Mouse (Mus musculus) forebrain, postnatal 0 days (tissue): Measurements from ENCODE around the gene Fancd2os. TPM values are rescaled to one million over a fixed set of nuclear protein-coding genes. Genes with fewer than 3 reads are reported as not detected.
A peak's percentile ranks its signal among the peaks of the same experiment; 100 is the strongest.

Experiments used
- ATAC-seq: fragments of 200-750 bp; cut with Nextera tagmentation; 2 replicates; pipeline ENCODE4 v1.8.0; 2017; ENCODE audit warnings: mild to moderate bottlenecking, moderate library complexity
- DNase-seq: peaks from one replicate; pipeline ENCODE4 v3.0.0-alpha.2; 2015
- H3K27ac ChIP-seq: fragments of 300-500 bp; sonication (generic); 2 replicates; pipeline ENCODE4 v1.5.1; 2014; ENCODE audit warnings: low read depth, mild to moderate bottlenecking, antibody characterized with exemption, low read length, moderate library complexity, mixed read lengths
- H3K27me3 ChIP-seq: fragments of 300-500 bp; sonication (generic); 2 replicates; pipeline ENCODE4 v1.6.1; 2014; ENCODE audit warnings: mild to moderate bottlenecking, low read length, mixed read lengths; ENCODE audit not compliant: insufficient read depth
- H3K36me3 ChIP-seq: fragments of 300-500 bp; sonication (generic); 2 replicates; pipeline ENCODE4 v1.6.1; 2014; ENCODE audit warnings: mild to moderate bottlenecking, moderate library complexity; ENCODE audit not compliant: insufficient read depth
- H3K4me1 ChIP-seq: fragments of 300-500 bp; sonication (generic); 2 replicates; pipeline ENCODE4 v1.6.1; 2014; ENCODE audit warnings: antibody characterized with exemption; ENCODE audit not compliant: insufficient read depth
- H3K4me2 ChIP-seq: fragments of 300-500 bp; sonication (generic); 2 replicates; pipeline ENCODE4 v1.6.1; 2014; ENCODE audit warnings: low read depth, mild to moderate bottlenecking, moderate library complexity
- H3K4me3 ChIP-seq: fragments of 300-500 bp; sonication (generic); 2 replicates; pipeline ENCODE4 v1.5.1; 2014; ENCODE audit warnings: low read depth, low read length, mixed read lengths
- H3K9ac ChIP-seq: fragments of 300-500 bp; sonication (generic); 2 replicates; pipeline ENCODE4 v1.6.1; 2014; ENCODE audit warnings: mild to moderate bottlenecking
- H3K9me3 ChIP-seq: fragments of 300-500 bp; sonication (generic); 2 replicates; pipeline ENCODE4 v1.6.1; 2016; ENCODE audit warnings: low read length
- CTCF ChIP-seq: sonication (generic); IDR thresholded peaks from 2 replicates; pipeline ENCODE4 v1.5.1; 2016; ENCODE audit warnings: antibody characterized with exemption, control low read depth, low read depth
- WGBS: fragments of 180-500 bp; shearing (Covaris S2); extraction: QIAGEN DNeasy Blood & Tissue Kit; methylation state at CpG from one replicate; pipeline ENCODE4 v1.1.7; 2014; 5-methylcytosine and 5-hydroxymethylcytosine counted together
- polyA plus RNA-seq: library from polyadenylated mRNA; unstranded; fragments of >200 nt; fragmentation: Nextera tagmentation; extraction: Ambion mirVana; gene quantifications from 2 replicates; pipeline ENCODE4 v1.2.1, GENCODE M21; 2015
- total RNA-seq: library from RNA; depleted of rRNA; stranded (reverse); fragments of >200 nt; gene quantifications from 2 replicates; pipeline ENCODE4 v1.2.3, GENCODE M21; 2014

Gene Fancd2os
- total and polyA plus RNA-seq, 2 experiments from 2014 or later = not detected

- Histone ChIP-seq H3K4me3 (peak overlapping the region; percentile 66), H3K36me3 (peaks cover 10% of the 10 kb centered on the region), H3K27me3 (no peaks in the 10 kb centered on the region), H3K9ac (peak overlapping the region; percentile 87; the same call in 1 of the 2 replicates), H3K4me2 (peak overlapping the region; percentile 71), H3K27ac (peak overlapping the region; percentile 88; the same call in 1 of the 2 replicates), H3K9me3 (no peaks in the 10 kb centered on the region), H3K4me1 (peaks cover 12% of the 10 kb centered on the region)
- ATAC-seq = no peak
- TF ChIP-seq CTCF = no peak
- WGBS = 66% methylated on average over 5 of the region's 5 CpGs
- DNase-seq = no peak
Observed at GRCm38 (mm10) chr6:113623386-113623785, 22.9 kb upstream of the Fancd2os start.

- WGBS = 89% methylated on average over 4 of the region's 4 CpGs
- TF ChIP-seq CTCF = no peak
- ATAC-seq = no peak
- Histone ChIP-seq H3K4me3 (no peak overlapping the region), H3K4me2 (no peak overlapping the region), H3K4me1 (no peaks in the 10 kb centered on the region), H3K27me3 (no peaks in the 10 kb centered on the region), H3K9ac (no peak overlapping the region), H3K27ac (no peak overlapping the region), H3K9me3 (no peaks in the 10 kb centered on the region), H3K36me3 (peaks cover 49% of the 10 kb centered on the region)
- DNase-seq = no peak
Observed at GRCm38 (mm10) chr6:113615489-113615888, 15.0 kb upstream of the Fancd2os start.

- Histone ChIP-seq H3K9ac (no peak overlapping the region), H3K4me2 (no peak overlapping the region), H3K4me3 (no peak overlapping the region), H3K27me3 (no peaks in the 10 kb centered on the region), H3K9me3 (no peaks in the 10 kb centered on the region), H3K27ac (no peak overlapping the region), H3K4me1 (no peaks in the 10 kb centered on the region), H3K36me3 (peaks cover 49% of the 10 kb centered on the region)
- no peak for ATAC-seq
- WGBS = 96% methylated on average over 8 of the region's 8 CpGs
- no peak for DNase-seq
- no peak for TF ChIP-seq CTCF
Observed at GRCm38 (mm10) chr6:113614997-113615396, 14.5 kb upstream of the Fancd2os start.

GRCm38 (mm10) chr6:113614152-113614551, 13.6 kb upstream of the Fancd2os start:
- H3K9ac ChIP-seq = no peak overlapping the region
- no peak overlapping the region for H3K27ac ChIP-seq
- ATAC-seq (no peak), DNase-seq (no peak)
- no peak for TF ChIP-seq CTCF
- peaks cover 49% of the 10 kb centered on the region for H3K36me3 ChIP-seq
- no peaks in the 10 kb centered on the region for H3K27me3 ChIP-seq
- H3K4me3 ChIP-seq = no peak overlapping the region
- H3K4me2 ChIP-seq = no peak overlapping the region
- H3K4me1 ChIP-seq = no peaks in the 10 kb centered on the region
- 99% methylated on average over 7 of the region's 7 CpGs for WGBS
- no peaks in the 10 kb centered on the region for H3K9me3 ChIP-seq

GRCm38 (mm10) chr6:113612258-113612969, 11.9 kb upstream of the Fancd2os start:
- WGBS = 88% methylated on average over 8 of the region's 8 CpGs
- Histone ChIP-seq H3K27me3 (no peaks in the 10 kb centered on the region), H3K9ac (no peak overlapping the region), H3K4me1 (no peaks in the 10 kb centered on the region), H3K27ac (no peak overlapping the region), H3K9me3 (no peaks in the 10 kb centered on the region), H3K4me2 (no peak overlapping the region), H3K36me3 (peaks cover 36% of the 10 kb centered on the region), H3K4me3 (no peak overlapping the region)
- TF ChIP-seq CTCF = no peak
- DNase-seq = no peak
- ATAC-seq = no peak

GRCm38 (mm10) chr6:113609293-113609692, 8.8 kb upstream of the Fancd2os start:
- no peak for ATAC-seq
- Histone ChIP-seq H3K9ac (no peak overlapping the region), H3K27me3 (no peaks in the 10 kb centered on the region), H3K4me2 (no peak overlapping the region), H3K27ac (no peak overlapping the region), H3K4me3 (no peak overlapping the region), H3K9me3 (no peaks in the 10 kb centered on the region), H3K36me3 (peaks cover 9% of the 10 kb centered on the region), H3K4me1 (peaks cover 12% of the 10 kb centered on the region)
- WGBS = 86% methylated on average over 7 of the region's 7 CpGs
- no peak for TF ChIP-seq CTCF
- no peak for DNase-seq

GRCm38 (mm10) chr6:113608871-113609270, 8.4 kb upstream of the Fancd2os start:
- Histone ChIP-seq H3K36me3 (peaks cover 6% of the 10 kb centered on the region), H3K9me3 (no peaks in the 10 kb centered on the region), H3K4me2 (no peak overlapping the region), H3K4me1 (peaks cover 12% of the 10 kb centered on the region), H3K4me3 (no peak overlapping the region), H3K27ac (no peak overlapping the region), H3K27me3 (no peaks in the 10 kb centered on the region), H3K9ac (no peak overlapping the region)
- DNase-seq (no peak), ATAC-seq (no peak)
- WGBS = 83% methylated on average over 6 of the region's 6 CpGs
- TF ChIP-seq CTCF = no peak
